Comparison of ENCODE assay signal across 8 mouse cellular contexts in genomic region chr4:136886101-136886500, GRCm38 (mm10). TPM values are rescaled to one million over a fixed set of nuclear protein-coding genes. Genes with fewer than 3 reads are reported as not detected.
DNase-seq lines count a peak whose midpoint lies in the region; ATAC-seq and TF ChIP-seq lines count a peak whose summit lies in the region.

Gene C1qb, minus strand, starts transcription at chr4:136886187.

- TF ChIP-seq POLR2A in cortical plate, adult 2 months (IDR thresholded peaks at IDR 0.05; ENCODE audit: extremely low read depth, insufficient read depth, low read length) = 0 out of 2 replicates have a peak, but pooled peaks have one; percentile 26

- no peak for ATAC-seq in kidney, embryonic 16.5 days (ENCODE audit: low FRiP score, low TSS enrichment)
- ATAC-seq in monocyte, adult 5-6 weeks (replicated peaks; ENCODE audit: insufficient number of reproducible peaks, low FRiP score, low TSS enrichment, poor library complexity, severe bottlenecking) = no peak

- H3K27me3 ChIP-seq in kidney, embryonic 16.5 days (ENCODE audit: insufficient read depth, low read length) = 0 out of 2 replicates have a peak, but pooled peaks cover under 1% of the 10 kb centered on the region
- peaks cover 65% of the 10 kb centered on the region for H3K27me3 ChIP-seq in heart, embryonic 10.5 days (ENCODE audit: insufficient read depth, poor library complexity, severe bottlenecking)
- H3K27me3 ChIP-seq in megakaryocyte, embryonic 14.5 days (replicated peaks) = peaks cover 74% of the 10 kb centered on the region

- no peak for DNase-seq in kidney, adult 18-20 months
- no peak for DNase-seq in heart, embryonic 10.5 days (ENCODE audit: low spot score)
- peak; percentile 80 for DNase-seq in layer of hippocampus, adult 9-11 months
- no peak for DNase-seq in embryo, embryonic 11 days

- no peak within 1 kb of the TSS for H3K27ac ChIP-seq in kidney, embryonic 16.5 days (ENCODE audit: low read length)
- peak within 1 kb of the TSS; percentile 51 for H3K27ac ChIP-seq in cortical plate, adult 2 months (ENCODE audit: insufficient read depth, low read length)
- no peak within 1 kb of the TSS for H3K27ac ChIP-seq in heart, embryonic 10.5 days

- no peaks in the 10 kb centered on the region for H3K36me3 ChIP-seq in kidney, embryonic 16.5 days (ENCODE audit: insufficient read depth, low read length)
- no peaks in the 10 kb centered on the region for H3K36me3 ChIP-seq in heart, embryonic 10.5 days
- H3K36me3 ChIP-seq in megakaryocyte, embryonic 14.5 days (replicated peaks; ENCODE audit: low read length) = no peaks in the 10 kb centered on the region

- H3K9me3 ChIP-seq in kidney, embryonic 16.5 days (ENCODE audit: low read length) = no peaks in the 10 kb centered on the region
- no peaks in the 10 kb centered on the region for H3K9me3 ChIP-seq in heart, embryonic 10.5 days
- H3K9me3 ChIP-seq in megakaryocyte, embryonic 14.5 days = no peaks in the 10 kb centered on the region

- 67% methylated on average over 7 of the region's 7 CpGs for WGBS in kidney, embryonic 16.5 days
- 71% methylated on average over 7 of the region's 7 CpGs for WGBS in heart, embryonic 10.5 days

- H3K4me1 ChIP-seq in kidney, embryonic 16.5 days (ENCODE audit: insufficient read depth, low read length) = no peaks in the 10 kb centered on the region
- H3K4me1 ChIP-seq in cortical plate, adult 2 months (ENCODE audit: control insufficient read depth, insufficient read depth, low read length) = no peaks in the 10 kb centered on the region
- no peaks in the 10 kb centered on the region for H3K4me1 ChIP-seq in heart, embryonic 10.5 days
- H3K4me1 ChIP-seq in megakaryocyte, embryonic 14.5 days = peaks cover 3% of the 10 kb centered on the region; the same call in 1 of the 2 replicates

- no peak within 1 kb of the TSS for H3K9ac ChIP-seq in kidney, embryonic 16.5 days (replicated peaks; ENCODE audit: low read length)

- no peak within 1 kb of the TSS for H3K4me2 ChIP-seq in kidney, embryonic 16.5 days (replicated peaks; ENCODE audit: low read depth, low read length)

- TF ChIP-seq CTCF in cortical plate, adult 2 months (IDR thresholded peaks at IDR 0.05; ENCODE audit: extremely low read depth, insufficient read depth, low read length) = no peak

- no peak within 1 kb of the TSS for H3K4me3 ChIP-seq in kidney, embryonic 16.5 days (ENCODE audit: low read length)
- peak within 1 kb of the TSS; percentile 31; the same call in 1 of the 2 replicates for H3K4me3 ChIP-seq in cortical plate, adult 2 months (ENCODE audit: insufficient read depth, low read length)
- no peak within 1 kb of the TSS for H3K4me3 ChIP-seq in heart, embryonic 10.5 days
- no peak within 1 kb of the TSS for H3K4me3 ChIP-seq in megakaryocyte, embryonic 14.5 days (replicated peaks)

RNA-seq across cellular contexts. Expression of gene C1qb, which starts in this region (rescaled TPM):
- polyA plus RNA-seq in kidney, embryonic 16.5 days (2015; fragmentation: Nextera tagmentation; extraction: Ambion mirVana) = 40.1 and 44.3 TPM in 2 replicates
- 127 and 132 TPM in 2 replicates for polyA plus RNA-seq in cortical plate, adult 2 months (2012; rRNA removed)
- 4.5 and 13.4 TPM in 2 replicates for polyA plus RNA-seq in heart, embryonic 10.5 days (2016; fragmentation: Nextera tagmentation; extraction: Ambion mirVana)
- polyA plus RNA-seq in megakaryocyte, embryonic 14.5 days (2012; ENCODE audit: insufficient read depth, low replicate concordance) = 57.3 and 199 TPM in 2 replicates
- 0.87 TPM in 1 of 3 replicates, not detected in the others for total RNA-seq in monocyte, adult 5-6 weeks (2017)
